Mouse (Mus musculus): ENCODE measurements around the gene Fat3.

The Fat3 gene

GRCm38 (mm10) chr9:16028394-16028911 lies 472.6 kb downstream of the Fat3 start:
- no peak for DNase-seq (ENCODE audit: low read depth, low spot score)

DNA sequence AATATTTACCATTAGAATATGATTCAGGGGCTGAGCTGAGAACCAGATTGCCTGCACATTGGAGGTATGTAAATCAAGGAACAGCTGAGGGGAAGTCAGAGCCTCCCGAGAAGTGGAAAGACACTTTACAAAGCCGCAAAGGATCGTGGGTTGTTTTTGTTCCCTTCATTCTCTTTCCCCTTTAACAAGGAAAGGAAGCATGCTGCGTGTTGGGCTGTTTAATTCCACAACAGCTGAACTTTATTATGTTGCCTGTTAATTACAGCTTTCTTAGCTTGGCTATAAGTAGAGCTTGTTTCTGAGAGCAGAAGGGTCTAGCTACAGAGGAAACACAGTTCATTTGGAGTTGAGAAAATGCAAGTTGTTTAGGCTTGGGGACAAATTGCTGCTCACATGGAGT lies 475.0 kb downstream of the Fat3 start:
- no peak for DNase-seq (ENCODE audit: low read depth, low spot score)

DNA sequence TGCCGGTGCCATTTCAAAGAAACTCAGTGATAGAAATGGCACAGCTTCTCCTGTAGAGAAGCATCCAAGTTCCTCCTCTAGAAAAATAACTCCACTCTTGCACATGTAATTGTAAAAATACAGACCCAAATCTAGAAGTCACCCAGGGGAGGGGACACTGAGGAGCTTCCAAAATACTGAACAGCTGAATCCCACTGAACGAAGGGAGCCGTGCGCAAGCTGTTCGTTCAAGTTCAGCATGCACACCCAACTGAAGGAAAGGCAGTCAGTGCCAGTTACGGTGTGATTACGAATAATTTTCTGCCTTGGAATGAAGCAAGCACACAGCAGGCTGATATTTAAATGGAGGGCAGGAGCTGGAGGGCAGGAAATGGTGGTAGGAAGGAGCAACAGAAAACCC lies 476.4 kb downstream of the Fat3 start:
- no peak for DNase-seq (ENCODE audit: low read depth, low spot score)

- DNase-seq (ENCODE audit: low read depth, low spot score) = no peak
These were observed 487.0 kb downstream of the Fat3 start for GRCm38 (mm10) chr9:16014115-16014514.

DNA sequence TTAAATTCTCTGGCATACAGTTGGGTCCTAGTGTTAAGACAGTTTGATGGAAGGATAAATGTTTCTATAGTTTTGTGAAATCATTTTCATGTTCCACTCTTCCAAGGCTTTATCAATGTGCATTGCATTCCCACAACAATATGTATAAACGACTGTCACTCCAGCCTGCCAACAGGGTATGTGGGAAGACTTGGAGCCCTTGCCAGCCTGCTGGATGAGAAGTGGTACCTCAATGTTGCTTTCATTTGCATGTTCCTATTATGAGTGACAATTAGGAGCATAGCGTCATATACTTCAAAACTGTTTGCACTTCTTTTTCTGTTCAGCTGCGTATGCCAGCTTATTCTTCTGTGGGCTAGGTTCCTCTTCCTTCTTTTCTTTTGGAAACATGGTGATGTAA lies 489.7 kb downstream of the Fat3 start:
- no peak for DNase-seq (ENCODE audit: low read depth, low spot score)

GRCm38 (mm10) chr9:16007516-16007915 lies 493.6 kb downstream of the Fat3 start:
- no peak for DNase-seq (ENCODE audit: low read depth, low spot score)

DNA sequence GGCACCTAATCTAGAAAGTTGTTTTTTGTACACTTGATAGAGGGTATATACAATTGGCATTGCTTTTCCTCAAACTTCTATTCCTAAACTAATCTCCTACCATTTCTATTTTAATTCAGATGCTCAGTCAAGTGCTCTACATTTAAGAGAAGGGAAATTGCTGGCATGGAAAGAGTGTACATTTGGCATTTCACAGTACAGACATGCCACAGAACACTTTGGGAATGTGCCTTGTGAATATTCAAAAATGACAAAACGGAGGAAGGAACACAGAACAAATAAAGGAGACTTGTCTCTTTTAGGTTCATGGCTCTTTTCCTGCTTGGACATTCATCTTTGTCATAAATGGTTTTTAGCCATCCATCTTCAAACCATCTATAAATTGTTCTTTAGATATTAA lies 498.1 kb downstream of the Fat3 start:
- no peak for DNase-seq (ENCODE audit: low read depth, low spot score)

- no peak for DNase-seq (ENCODE audit: low read depth, low spot score)
These were observed 506.3 kb downstream of the Fat3 start for GRCm38 (mm10) chr9:15994762-15995161.

GRCm38 (mm10) chr9:15994177-15994576 lies 506.9 kb downstream of the Fat3 start:
- DNase-seq (ENCODE audit: low read depth, low spot score) = no peak

- DNase-seq (ENCODE audit: low read depth, low spot score) = no peak
These were observed 508.8 kb downstream of the Fat3 start for GRCm38 (mm10) chr9:15992158-15992846.

DNA sequence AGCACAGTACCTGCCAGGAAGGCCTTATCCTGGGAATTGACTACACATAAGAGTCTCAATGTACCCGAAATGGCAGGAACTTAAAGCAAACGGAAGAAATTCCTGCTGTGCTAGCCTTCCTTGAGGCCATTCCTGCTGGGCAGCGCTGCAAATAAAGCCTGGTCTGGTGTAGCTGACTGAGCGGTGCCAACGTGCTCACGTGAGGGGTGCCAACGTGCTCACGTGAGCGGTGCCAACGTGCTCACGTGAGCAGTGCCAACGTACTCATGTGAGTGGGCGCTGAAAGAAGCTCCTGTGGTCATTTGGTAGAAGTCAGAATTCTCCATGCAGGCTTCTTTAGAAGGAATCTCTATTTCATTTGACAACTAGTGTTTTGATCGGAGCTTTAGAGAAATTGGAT lies 522.8 kb downstream of the Fat3 start:
- DNase-seq (ENCODE audit: low read depth, low spot score) = no peak

DNA sequence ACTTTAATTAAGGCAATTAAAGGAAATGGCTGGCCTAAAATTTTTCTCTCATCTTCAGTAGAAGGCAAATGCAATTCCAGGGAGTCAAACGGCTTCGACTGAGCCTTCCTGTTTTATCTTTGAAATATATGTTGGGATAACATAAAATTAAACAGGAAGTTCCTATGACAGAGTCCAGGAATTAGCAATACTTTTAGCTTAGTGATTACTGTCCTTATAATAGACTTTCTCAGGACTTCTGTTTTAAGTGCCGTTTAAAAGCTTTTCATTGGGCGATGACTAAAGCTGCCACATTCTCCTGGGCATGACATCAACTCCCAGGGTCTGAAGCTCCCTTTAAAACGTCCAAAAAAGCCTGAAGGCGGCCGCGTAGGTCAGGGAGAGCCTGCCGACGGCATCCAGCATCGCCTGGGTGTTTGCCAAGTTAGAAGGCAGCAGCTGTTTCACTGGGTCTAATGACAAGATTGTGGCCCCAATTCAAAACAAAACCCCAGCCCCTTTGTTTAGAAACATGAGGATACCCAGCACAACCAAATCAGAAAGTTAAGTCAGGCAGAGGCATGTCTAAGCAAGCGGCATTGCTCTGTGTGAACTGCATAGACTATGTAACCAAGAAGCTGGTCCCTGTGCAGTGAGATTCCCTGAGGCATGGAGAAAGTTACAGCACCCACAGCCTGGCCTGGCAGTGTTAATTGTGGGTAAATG lies 524.0 kb downstream of the Fat3 start:
- DNase-seq (ENCODE audit: low read depth, low spot score) = no peak

DNA sequence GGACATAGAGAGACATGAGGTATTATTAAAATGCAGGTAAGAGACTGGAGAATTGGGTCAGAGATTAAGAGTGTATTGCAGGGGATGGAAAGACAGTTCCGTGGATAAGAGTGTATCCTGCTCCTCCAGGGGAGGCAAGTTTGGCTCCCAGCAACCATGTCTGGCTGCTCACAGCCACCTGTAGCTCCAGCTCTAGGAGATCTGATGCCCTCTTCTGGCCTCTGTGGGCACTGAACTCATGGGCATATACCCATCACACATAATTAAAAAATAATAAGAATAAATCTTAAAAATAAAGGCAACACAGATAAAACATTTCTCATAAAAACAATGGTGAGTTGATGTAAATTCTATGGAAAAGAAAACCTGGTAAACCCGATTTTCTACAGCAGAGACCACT lies 525.1 kb downstream of the Fat3 start:
- DNase-seq (ENCODE audit: low read depth, low spot score) = no peak

DNA sequence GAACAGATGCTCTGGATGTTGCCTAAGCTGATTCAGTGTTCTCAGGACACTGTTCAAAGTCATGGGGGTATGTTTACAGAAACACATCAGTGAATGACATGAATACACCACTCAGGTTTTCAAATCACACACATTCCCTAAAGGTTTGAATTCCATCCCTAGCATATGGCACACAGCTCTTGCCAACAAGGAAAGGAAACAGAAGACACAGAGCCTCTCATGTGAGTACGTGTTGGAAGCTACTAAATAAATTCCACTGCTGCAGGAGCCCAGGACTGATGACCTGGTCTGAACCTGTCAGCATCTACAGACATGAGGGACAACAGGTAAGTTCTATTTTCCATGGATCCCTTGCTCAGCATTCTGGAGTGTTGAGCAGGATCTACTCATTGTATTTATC lies 528.9 kb downstream of the Fat3 start:
- no peak for DNase-seq (ENCODE audit: low read depth, low spot score)

- DNase-seq (ENCODE audit: low read depth, low spot score) = no peak
These were observed 529.7 kb downstream of the Fat3 start for GRCm38 (mm10) chr9:15971393-15971792.

GRCm38 (mm10) chr9:15964198-15964597 lies 536.9 kb downstream of the Fat3 start:
- no peak for DNase-seq (ENCODE audit: low read depth, low spot score)

- DNase-seq (ENCODE audit: low read depth, low spot score) = no peak
These were observed 538.2 kb downstream of the Fat3 start for GRCm38 (mm10) chr9:15962886-15963285.

GRCm38 (mm10) chr9:15958224-15958787 lies 542.8 kb downstream of the Fat3 start:
- DNase-seq (ENCODE audit: low read depth, low spot score) = no peak

DNA sequence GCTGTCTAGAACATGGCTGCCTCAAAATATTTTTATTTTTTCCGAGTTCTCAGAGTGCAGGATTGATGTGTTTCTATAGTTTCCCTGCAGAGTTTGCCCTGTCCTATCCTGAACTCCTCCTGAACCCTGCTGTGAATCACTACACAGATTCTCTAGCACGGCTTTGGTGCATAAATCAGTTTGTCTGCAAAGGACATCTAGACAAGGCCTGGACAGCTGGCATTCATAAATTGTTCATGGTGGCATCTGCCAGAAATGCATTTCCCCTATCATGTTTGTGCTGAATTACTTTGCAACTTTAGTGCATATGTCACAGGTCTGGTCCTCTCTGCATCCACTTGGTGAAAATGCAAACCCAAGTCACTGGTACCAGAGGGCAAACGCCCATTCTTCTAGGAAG lies 543.3 kb downstream of the Fat3 start:
- no peak for DNase-seq (ENCODE audit: low read depth, low spot score)

GRCm38 (mm10) chr9:15955147-15955782 lies 545.8 kb downstream of the Fat3 start:
- no peak for DNase-seq (ENCODE audit: low read depth, low spot score)

DNA sequence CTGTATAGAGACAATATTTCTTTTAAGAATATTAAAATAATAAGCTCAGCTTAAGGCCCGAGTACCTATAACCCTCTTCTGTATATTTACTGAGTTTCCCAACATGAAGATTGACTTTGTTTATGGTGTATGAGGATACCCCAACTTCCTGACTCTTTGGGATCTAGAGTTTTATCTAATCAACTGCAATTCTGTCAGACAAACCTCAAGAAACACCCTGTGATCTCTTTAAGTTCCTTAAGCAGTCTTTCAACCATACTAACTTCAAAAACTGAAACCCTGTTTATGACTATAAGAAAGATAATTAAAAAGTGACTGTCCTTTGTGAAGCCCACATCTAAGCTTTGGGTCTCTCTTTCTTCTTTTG lies 546.8 kb downstream of the Fat3 start:
- DNase-seq (ENCODE audit: low read depth, low spot score) = no peak

DNA sequence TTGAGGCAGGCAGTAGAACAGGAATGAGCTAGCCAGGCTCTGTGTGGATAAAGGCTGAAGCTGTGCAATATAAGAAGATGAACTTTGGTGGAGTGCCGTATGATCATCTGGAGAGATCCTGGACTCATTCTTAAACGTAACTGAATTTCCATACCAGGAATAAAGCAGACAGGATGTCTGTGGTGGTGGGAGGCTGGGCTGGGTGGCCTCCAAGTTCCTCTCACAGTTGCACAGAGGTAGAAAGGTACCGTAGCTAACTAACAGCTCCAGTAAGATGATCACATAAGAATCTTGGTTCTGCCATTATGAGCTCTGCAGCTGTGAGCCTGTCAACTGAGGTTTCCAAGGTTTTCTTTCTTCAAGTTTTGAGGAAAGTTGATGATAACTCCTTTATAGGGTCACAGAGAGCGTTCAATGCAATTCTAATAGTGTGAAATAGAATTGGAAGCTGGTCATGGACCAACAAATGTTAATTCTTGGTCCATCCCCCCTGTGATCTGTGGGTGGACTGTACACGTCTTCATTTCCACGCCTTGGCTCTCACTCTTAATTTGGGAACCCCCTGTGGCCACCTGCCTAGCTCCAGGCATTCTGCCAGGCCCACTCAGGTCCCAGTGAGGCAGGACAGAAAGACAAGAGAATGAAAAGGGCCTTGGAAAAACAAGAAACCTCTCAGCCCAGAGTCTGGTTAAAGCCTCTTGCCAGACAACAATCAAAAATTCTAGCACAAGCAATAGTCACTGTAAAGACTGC lies 547.3 kb downstream of the Fat3 start:
- no peak for DNase-seq (ENCODE audit: low read depth, low spot score)
